Mouse (Mus musculus) kidney, adult 11 months (tissue): Measurements from ENCODE around the gene Slco1c1.

Source experiments
- DNase-seq: peaks from one replicate; pipeline ENCODE4 v3.0.0; 2022

Gene Slco1c1

GRCm38 (mm10) chr6:141523747-141524640 is at the start of gene Slco1c1:
Gene Slco1c1, plus strand, starts transcription at chr6:141524368.
- DNase-seq = no peak

DNA sequence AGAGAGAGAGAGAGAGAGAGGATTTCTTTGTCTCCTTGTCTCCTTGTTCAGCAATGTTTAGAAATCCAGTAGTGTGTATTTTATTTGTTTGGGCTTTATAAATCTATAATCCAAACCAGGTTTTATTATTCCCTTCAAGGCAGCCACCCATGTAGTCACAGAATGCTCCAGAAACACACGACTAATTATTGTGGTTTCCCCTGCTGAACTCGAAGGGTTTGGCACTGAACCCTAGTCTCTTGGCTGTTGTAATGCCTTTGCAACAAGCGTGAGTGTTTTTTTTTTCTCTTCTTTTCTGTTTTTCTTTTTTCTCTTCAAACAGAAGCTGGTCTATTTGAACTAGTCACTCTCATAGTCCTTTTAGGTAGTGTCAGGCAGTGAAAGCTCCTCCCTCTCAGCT is 49.5 kb upstream of the Slco1c1 start:
- DNase-seq = no peak

- DNase-seq = no peak
Observed at GRCm38 (mm10) chr6:141485302-141486021, 38.7 kb upstream of the Slco1c1 start.

- DNase-seq = no peak
Observed at GRCm38 (mm10) chr6:141487266-141487665, 36.9 kb upstream of the Slco1c1 start.

DNA sequence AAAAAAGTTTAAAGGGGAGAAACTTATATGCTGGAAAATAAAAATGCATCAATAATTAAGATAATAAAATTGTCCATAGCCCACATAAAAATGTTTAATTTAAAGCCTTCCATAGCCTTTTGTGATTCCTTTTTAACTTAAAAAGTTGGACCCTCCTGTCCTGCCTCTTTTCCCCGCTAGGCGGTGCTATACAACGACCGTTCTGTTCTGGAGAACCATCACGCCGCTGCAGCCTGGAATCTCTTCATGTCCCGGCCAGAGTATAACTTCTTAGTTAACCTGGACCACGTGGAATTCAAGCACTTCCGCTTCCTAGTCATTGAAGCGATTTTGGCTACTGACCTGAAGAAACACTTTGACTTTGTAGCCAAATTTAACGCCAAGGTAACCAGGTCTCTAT is 35.5 kb upstream of the Slco1c1 start:
- peak; percentile 11 for DNase-seq

GRCm38 (mm10) chr6:141494909-141495308 is 29.3 kb upstream of the Slco1c1 start:
- no peak for DNase-seq

DNA sequence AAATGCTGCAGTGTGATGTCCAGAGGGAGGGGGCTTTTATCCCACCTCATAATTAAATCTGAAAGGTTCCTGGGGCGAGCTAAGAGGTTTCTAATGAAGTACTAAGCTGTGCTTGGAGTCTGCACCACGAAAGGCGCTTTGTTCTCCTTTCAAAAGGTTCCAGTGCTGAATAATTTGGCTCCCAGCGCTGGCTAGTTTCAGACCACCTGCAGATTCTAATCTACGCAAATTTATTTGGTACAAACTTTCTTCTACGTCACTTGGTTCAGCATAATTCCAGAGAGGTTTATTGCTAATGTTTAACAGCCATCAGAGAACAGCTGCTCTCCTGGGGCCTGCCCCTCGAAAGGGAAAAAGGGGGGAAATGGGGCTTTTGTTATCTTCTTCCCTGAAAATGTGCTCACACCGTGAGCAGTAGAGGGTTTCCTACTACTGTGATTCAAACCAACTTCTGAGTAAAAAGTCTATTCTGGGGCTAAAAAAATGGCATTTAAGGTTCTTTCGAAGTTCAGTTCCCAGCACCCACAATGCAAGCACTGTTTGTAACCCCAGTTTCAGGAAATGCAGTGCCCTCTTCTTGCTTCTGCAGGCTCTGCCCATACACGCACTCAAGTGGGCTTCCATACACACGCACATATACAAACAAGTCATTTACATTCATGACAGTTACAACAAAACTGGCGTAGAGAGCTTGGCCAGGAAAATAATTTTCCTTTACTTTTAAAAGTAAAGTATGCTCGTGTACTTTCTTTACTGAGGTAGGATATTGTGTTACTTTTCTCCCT is 28.3 kb upstream of the Slco1c1 start:
- DNase-seq = no peak

- DNase-seq = no peak
Observed at GRCm38 (mm10) chr6:141499511-141499910, 24.7 kb upstream of the Slco1c1 start.

DNA sequence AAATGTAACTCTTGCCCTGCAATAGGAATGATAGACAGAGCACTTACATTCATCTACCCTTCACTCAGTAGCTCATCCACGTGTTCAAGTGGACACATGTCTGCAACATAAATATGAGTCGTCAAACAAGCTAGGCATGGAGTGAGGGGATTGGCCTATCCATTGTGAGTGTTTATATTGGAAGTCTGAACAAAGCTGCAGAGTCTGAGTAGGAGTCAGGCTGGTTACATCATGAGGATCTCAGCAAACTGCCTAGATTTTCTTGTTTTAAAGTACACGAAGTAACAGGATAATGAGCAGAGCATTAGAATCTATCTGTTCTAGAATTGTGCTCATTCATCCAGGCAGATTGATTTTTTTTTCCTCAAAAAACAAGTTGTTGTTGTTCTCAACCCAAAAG is 23.0 kb upstream of the Slco1c1 start:
- no peak for DNase-seq

- no peak for DNase-seq
Observed at GRCm38 (mm10) chr6:141522541-141522940, 1.6 kb upstream of the Slco1c1 start.

DNA sequence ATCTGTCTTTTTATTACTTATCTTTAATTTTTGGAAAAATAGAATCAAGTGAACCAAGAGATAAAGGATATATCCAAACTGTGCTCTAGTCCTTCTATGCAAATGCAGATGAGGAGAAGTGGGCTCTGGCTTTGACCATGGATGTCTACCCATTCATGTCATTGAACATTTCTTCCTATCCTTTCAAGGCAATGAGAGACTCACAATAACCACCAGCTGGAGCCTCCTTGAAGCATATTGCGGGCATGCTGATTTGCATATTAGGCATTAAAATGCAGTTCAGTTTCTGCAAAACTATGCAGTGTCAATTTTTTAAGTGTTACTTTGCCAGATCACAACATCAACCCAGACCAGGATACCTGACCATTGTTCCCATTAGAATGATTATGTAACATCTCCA is 1.6 kb downstream of the Slco1c1 start:
- no peak for DNase-seq

DNA sequence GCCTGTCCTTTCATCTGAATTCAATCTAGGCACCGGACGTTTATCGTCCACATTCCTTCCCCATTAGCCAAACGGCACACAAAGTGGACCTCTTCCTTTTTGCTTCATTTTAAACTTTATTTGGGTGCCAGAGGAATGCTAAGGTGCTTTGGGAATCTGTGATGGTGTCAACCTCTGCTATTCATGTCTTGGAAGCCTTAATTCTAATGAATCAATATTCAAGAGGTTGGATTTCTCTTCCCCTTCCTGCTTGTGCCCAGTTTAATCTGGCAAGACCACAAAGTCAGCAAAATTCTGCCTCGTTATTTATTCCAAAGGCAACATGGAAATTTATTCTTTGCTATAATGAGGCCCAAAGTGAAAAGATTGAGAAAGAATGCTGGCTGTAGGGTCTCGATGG is 6.7 kb downstream of the Slco1c1 start:
- DNase-seq = no peak

DNA sequence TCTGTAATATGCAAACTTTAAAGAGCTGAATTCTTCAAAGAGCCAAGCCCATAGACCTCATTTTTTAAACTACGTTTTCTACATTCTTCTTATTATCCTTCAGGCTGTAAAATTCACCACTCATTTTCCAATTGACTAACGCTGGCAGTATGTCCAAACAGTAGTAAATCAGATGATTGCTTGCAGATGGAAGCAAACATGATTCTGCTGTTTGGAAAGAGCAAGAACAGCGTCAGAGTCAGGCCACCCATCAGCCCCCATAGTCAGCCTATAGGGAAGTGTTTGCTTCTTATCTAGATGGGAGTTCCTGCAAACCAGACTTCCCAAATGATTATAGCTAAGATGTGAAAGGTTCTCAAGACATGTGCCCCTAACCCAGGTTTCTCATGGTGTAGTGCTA is 13.1 kb downstream of the Slco1c1 start:
- no peak for DNase-seq

GRCm38 (mm10) chr6:141541136-141541535 is 17.0 kb downstream of the Slco1c1 start:
- no peak for DNase-seq

DNA sequence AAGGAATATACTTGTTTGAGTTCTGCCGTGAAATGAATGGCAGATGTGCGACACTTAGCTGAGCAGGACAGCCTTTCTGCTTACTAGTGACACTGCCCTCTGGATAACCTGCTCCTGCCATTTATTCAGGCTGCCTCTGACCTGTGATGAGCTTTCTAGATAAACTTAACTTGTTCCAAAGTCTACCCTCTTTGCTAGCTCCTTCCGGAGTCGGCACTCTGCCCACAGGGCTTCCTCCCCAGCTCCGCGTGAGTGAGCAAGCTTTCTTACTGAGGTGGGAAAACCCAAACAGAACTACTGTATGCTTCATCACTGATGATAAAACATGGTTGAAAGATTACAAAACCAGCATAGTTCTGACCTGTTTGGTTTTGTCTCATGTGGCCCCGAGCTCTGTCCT is 19.2 kb downstream of the Slco1c1 start:
- no peak for DNase-seq

GRCm38 (mm10) chr6:141558118-141558517 is 34.0 kb downstream of the Slco1c1 start:
- DNase-seq = no peak

GRCm38 (mm10) chr6:141567366-141567765 is 43.2 kb downstream of the Slco1c1 start:
- no peak for DNase-seq

- DNase-seq = no peak
Observed at GRCm38 (mm10) chr6:141567852-141568558, 43.8 kb downstream of the Slco1c1 start.

DNA sequence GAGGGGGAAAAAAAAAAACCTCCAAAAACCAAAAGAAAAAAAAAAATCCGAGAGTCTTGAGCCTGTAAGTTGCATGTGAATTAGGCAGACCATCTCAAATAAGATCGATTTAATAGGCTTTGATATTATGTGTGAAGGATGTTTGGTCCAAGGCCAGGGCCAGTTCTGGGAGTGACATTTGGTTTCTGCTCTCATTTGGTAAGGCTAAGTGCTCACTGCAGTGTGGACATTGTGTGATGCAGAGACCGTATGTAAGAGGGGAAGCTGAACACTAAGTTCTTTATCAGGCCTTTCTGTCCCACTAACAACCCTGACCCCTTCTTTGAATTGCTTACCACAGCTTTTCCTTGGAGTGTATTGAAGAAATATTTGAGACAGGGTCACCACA is 44.4 kb downstream of the Slco1c1 start:
- DNase-seq = no peak

DNA sequence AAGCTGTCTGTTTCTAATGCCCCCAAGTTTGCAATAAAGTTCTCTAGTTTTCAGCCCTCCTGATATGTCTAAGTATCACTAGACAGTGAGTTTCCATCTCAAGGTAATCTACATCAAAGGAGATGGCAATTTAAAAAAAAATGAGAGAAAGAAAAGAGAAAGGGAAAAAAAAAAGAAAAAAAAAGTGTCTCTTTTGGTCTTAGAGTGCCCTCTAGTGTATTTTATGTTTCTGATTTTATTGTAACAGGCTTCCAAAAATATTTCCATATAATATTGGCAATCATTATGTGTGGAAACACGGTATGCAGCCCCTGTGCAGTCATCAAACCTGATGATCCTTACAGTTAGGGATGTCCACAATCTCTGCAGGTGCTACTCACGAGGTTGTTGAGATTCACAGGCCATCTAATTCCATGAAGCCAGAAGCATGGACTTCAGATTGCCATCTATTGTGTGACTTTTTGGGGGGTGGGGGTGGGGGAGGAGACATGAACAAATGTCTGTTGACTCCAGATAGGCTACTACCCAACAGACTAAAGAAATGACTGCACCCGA is 52.6 kb downstream of the Slco1c1 start:
- no peak for DNase-seq

DNA sequence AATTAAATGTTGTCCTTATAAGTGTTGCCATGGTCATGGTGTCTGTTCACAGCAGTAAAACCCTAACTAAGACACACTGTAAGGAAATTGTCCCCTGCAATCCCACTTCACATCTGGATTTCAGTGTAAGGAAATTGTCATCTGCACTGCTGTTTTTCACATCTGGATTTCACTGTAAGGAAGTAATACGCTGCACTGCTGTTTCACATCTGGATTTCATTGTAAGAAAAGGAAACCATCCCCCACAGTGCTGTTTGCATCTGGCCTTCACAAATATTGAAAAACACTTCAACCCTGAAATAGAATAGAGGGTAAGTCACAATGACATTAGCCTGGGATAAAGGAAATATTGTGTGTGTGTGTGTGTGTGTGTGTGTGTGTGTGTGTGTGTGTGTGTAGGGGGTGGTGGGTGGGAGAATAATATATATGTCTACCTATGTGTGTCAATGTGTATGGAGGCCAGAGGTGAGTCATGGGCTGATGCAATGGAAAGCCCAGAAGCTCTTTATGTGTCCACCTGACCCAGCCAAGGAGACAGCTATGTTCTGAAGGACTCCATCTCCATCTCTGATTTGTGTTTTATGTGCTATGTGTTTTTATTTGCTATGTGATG is 60.7 kb downstream of the Slco1c1 start:
- DNase-seq = no peak

- no peak for DNase-seq
Observed at GRCm38 (mm10) chr6:141590002-141590401, 65.8 kb downstream of the Slco1c1 start.
